Mouse (Mus musculus) megakaryocyte, embryonic 14.5 days (primary cell): Measurements from ENCODE around the gene Lrrn4.

Experiments
- FLI1 ChIP-seq: IDR thresholded peaks from 2 replicates; pipeline ENCODE4 v1.6.1; 2012; ENCODE audit warnings: low read length, inconsistent platforms, mixed read lengths
- GATA1 ChIP-seq: IDR thresholded peaks from 3 replicates; pipeline ENCODE4 v1.6.1; 2012; ENCODE audit warnings: mixed read lengths, low read length, inconsistent platforms, borderline replicate concordance

DNA sequence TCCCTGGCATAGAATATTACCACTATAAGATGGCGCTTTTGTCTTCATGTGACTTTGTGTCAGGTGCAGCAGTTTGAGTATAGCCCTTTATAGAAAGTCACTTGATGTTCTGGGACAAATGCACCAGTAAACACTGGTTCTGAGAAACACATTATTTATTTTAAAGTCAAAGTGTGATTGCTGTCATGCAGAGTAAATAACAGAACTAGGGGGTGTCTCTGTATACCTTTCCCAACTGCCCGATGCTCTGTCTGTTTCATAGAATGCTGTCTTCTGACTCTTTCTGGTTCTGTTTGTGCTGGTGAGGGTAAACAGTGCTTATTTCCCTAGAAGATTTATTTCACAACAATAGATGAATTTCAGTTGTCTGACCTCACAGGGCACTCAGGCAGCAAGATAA lies 17.4 kb downstream of the Lrrn4 start:
- no peak for TF ChIP-seq GATA1
- no peak for TF ChIP-seq FLI1
